Mouse (Mus musculus) cerebellum, adult 18-20 months (tissue): ENCODE results near the gene Mgat4b.

Experiments
- DNase-seq, 2 experiments: peaks; one replicate each; pipeline ENCODE4 v3.0.0; 2021

Gene Mgat4b

DNA sequence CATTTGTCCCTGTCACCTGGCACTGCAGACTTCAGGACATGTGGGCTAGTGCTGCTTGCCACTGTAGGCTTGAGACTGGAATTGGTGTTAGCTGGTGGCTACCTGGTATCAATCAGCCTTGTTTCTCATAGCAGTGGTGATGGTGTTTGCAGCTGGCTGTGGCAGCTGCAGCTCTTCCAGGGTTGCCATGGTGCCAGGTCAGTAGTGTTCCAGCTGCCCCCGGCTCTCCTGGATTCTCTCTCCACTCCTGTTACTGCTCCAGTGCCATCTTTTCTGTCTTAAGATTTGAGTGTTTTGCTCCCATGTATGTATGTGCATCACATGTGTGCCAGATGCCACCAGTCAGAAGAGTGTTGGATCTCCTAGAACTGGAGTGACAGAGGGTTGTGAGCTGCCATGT lies 42.7 kb downstream of the Mgat4b start:
- no peak for DNase-seq

GRCm38 (mm10) chr11:50254010-50254580 lies 43.4 kb downstream of the Mgat4b start:
- peak; percentile 62 to 70 for DNase-seq

DNA sequence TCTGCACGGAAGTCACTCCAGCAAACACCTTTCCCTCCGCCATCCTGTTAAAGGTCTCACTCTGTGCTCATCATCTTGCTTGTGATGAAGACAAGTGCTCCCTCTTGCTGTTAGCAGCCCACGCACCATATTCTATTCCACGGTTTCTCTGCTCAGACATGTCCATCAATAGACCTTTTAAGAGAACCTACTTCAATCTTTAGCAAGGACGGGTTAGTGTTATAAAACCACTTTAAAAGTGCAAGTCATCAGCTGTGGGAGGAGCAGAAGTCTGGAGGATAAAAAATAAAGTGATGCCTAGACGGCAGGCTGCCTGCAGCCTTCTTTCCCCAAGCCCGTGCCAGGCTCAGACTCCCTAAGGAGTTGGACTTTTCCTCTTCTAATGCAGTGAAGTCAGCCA lies 45.9 kb downstream of the Mgat4b start:
- DNase-seq: no peak

DNA sequence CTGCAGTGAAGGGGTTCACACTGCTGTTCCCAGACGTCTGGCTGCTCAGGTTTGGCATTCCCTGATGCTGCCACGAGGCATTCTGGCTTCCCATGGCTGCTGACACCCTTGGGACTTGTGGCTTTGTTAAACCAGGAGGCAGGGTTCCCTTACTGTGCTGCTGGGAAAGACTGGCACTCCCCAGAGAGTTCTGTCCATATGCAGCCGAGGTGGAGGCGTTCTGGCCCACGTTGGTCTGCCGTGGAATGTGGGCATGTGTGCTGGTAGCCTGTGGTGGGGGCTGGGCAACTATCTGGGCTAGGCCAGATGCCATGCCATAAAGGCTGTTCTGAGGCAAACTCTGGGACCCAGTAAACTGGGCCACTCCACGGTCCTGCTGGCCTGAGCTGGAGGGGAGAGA lies 47.6 kb downstream of the Mgat4b start:
- no peak for DNase-seq

- peak in 1 of 2 experiments; percentile 26 for DNase-seq
Measured at GRCm38 (mm10) chr11:50262020-50262419, 51.3 kb downstream of the Mgat4b start.

DNA sequence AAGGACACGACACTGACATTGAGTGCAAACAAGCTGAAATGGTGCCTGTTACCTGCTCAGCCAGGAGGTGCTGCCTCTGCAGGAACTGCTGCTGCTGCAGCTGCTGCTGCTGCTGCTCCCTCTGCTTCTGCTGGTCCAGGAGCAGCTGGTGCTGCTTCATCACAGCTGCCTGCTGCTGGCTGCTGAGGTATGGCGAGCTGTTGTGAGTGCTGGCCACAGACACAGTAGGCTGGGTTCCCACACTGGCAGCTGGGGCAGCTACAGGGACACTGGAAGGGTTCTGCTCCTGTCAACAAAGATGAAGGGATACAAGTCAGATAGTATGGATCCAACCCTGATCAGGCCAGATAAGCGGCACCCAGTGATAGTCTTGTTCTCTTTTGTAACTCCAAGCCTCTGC lies 52.5 kb downstream of the Mgat4b start:
- DNase-seq: no peak

GRCm38 (mm10) chr11:50265931-50266330 lies 55.2 kb downstream of the Mgat4b start:
- DNase-seq: no peak

DNA sequence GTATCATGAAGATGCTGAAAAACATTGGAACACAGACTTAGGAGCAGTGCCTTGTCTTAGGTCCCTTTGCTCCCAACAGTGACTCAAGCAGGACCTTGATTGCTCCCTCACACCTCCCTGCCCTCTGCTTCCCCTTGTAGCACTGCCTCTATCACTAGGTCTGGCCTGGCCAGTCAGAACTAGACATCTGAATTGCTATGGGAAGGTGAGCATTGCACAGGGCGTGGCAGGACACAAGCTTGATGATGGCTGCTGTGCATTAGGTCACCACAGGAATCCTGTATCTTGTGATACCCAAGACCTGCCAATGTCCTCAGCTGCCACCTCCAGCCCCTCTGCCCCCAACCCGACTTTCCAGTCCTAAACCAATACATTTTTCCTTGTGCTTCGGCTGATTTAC lies 56.3 kb downstream of the Mgat4b start:
- DNase-seq: no peak

GRCm38 (mm10) chr11:50269163-50269562 lies 58.5 kb downstream of the Mgat4b start:
- no peak for DNase-seq

GRCm38 (mm10) chr11:50269885-50270284 lies 59.2 kb downstream of the Mgat4b start:
- no peak for DNase-seq

GRCm38 (mm10) chr11:50272819-50273218 lies 62.1 kb downstream of the Mgat4b start:
- DNase-seq: no peak

GRCm38 (mm10) chr11:50275077-50275476 lies 64.4 kb downstream of the Mgat4b start:
- DNase-seq: no peak

- DNase-seq: no peak
Measured at GRCm38 (mm10) chr11:50275568-50276151, 65.0 kb downstream of the Mgat4b start.

DNA sequence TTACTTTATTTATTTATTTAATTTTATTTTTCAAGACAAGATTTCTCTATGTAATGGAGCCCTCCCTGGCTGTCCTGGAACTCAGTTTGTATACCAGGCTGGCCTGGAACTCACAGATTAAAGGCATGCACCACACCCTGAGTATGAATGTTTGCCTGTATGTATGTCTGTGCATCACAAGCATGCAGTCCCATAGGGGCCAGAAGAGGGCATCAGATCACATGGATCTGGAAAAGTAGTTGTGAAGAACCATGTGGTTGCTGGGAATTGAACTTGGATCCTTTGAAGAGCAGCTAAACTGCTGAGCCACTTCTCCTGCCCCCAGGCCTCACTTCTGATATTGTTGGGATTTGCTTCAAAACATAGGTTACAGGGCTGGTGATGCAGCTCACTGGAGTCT lies 66.3 kb downstream of the Mgat4b start:
- DNase-seq: no peak

- no peak for DNase-seq
Measured at GRCm38 (mm10) chr11:50277706-50278105, 67.0 kb downstream of the Mgat4b start.

GRCm38 (mm10) chr11:50279005-50279404 lies 68.3 kb downstream of the Mgat4b start:
- DNase-seq: no peak

DNA sequence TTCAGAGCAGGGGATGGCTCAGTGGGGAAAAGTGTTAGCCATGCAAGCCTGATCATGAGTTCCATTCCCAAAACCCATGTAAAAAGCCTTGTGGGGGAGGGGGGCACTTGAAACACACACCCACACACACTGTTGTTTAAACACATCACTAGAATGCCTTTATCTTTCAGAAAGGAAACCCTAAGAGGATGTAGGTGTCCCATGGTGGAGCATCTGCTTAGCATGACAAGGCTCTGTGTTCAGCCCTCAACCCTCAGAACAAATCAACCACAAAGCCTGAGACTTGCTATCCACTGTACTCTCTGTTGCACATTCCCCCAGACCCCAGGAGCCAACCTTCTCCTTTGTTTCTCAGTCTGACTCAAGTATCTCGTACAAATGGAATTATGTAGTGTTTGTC lies 69.4 kb downstream of the Mgat4b start:
- DNase-seq: no peak
